Mouse (Mus musculus) cerebellum, postnatal 10 days (tissue): ENCODE measurements at regions not wholly inside any gene's neighbourhood (a gene's known extent, or its start where the extent isn't known, plus 50 kb on each side); places are given as distances from the start of the nearest gene placed in this dataset.

ENCODE experiments used
- DNase-seq, 2 experiments: peaks; one replicate each; pipeline ENCODE4 v3.0.0; 2021; ENCODE audit warnings: mixed read lengths in 2 of 2

GRCm38 (mm10) chr9:8443315-8443714 lies 100.6 kb upstream of the Trpc6 start:
- DNase-seq: no peak

DNA sequence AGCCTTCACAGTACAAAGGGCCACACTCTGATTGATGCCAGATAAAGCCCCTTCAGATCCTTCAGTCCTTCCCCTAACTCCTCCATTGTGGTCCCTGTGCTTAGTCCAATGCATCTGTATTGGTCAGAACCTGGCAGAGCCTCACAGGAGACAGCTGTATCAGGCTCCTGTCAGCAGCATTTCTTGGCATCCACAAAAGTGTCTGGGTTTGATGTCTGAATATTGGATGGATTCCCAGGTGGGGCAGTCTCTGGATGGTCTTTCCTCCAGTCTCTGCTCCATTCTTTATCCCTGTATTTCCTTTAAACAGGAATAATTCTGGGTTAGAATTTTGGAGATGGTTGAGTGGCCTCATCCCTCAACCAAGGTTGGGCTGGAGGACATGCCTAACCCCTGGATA lies 92.5 kb upstream of the Trpc6 start:
- peak; percentile 55 to 59 for DNase-seq

GRCm38 (mm10) chr9:8453591-8453990 lies 90.4 kb upstream of the Trpc6 start:
- DNase-seq: peak; percentile 25 to 49

DNA sequence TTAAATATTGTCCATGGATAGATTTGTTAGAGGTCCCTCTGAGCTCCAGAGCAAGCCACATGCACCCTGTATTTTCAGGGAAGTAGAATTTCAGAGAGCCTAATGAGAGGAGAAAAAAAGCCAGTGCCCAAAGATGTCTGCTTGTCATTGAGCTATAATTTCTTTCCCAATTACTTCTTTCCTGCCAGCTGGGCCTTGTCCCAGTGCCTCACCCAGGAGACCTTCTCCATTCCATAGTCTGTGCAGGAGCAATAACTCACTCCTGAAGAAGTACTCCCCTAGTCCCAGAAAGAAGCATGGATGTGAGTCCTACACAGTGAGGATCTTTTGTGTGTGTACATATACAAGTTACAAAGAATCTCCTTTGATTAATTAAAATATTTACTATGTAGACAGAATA lies 89.4 kb upstream of the Trpc6 start:
- peak; percentile 60 to 78 for DNase-seq

DNA sequence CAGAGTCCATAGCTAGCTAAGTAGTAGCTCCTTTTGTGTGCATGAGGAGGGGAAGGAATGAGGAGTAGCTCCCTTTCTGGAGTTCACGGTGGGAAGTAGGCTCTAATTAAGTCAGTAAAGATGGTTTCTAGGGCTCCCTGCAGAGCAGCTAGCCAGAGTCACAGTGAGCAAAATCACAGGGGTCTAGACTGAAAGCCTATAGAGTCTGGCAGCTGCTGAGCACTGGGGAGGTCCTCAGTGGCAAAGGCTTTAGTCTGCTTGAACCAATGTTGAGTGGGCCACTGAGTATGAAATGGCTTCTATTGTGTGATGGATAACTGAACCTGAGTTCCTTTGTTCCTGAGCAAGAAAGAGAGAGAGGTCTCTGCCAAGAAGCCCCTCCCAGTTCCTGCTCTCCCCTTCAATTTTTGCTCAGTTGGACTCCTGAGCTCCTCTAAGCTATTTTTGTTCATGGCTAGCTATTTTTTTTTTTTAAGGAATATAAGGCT lies 84.8 kb upstream of the Trpc6 start:
- DNase-seq: no peak

- no peak for DNase-seq
These were observed 82.2 kb upstream of the Trpc6 start for GRCm38 (mm10) chr9:8461737-8462136.

- DNase-seq: no peak
These were observed 81.1 kb upstream of the Trpc6 start for GRCm38 (mm10) chr9:8462881-8463280.

DNA sequence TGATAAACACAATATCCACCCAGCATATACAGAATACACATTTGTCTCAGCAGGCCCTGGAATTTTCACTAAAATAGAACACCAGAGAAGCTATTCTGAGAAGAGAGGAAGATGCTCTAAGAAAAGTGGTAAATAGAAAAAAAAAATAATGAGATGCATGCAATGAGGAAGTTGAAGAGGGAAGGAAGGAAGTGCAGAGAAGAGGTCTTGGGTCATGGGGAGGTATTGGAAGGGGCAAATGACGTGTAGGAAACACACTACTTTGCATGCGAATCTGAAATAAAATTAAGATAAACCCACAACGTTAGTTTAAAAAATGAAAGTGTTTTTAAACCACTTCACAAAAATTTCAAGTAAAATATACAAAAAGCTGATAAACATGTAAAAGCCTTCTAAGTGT lies 57.4 kb upstream of the Trpc6 start:
- DNase-seq: no peak

DNA sequence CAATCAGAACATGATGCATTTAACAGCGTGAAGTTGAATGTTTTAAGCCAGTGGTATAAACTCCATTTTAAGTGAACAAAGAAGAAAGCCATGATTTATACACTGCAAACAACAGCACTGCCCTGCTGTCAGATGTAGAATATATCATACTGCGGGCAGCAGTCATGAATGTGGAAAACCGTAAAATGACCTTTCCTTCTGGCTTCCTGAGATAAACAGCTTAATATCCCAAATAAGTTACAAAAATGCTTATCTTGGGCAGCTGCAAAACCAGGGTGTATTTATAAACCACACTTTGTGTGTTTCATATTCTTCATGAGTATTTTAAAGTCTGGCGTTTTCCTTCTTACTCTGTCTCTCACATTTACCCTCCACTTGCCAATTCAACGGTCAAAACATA lies 56.1 kb upstream of the Trpc6 start:
- no peak for DNase-seq
